Mouse (Mus musculus): Measurements from ENCODE around the gene Gm11549. TPM values are rescaled to one million over a fixed set of nuclear protein-coding genes. Genes with fewer than 3 reads are reported as not detected.
A peak's percentile ranks its signal among the peaks of the same experiment; 100 is the strongest.

The Gm11549 gene
- polyA plus RNA-seq, 1 experiment from 2014 or later: 0.21 TPM

DNA sequence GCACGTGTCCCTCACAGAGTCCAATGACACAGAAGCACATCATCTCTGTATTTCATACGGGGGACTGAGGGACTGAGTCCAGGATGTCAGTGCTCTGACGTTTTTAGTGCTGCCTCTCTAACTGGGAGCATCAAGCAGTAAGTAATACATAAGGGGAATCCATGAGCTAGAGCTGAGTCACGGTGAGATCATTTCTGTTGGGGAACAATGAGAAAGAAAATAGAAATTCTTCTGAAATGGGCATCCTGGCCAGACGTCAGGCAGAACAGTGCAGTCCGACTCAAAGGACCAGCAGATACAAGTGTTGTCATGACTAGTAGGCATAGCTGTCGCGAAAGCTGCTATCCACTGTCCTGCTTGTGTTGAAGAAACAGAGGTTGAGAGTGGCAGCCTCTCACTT, 20.6 kb downstream of the Gm11549 start:
- Histone ChIP-seq H3K36me3 (ENCODE audit: control insufficient read depth, insufficient read depth, low read length) (no peaks in the 10 kb centered on the region), H3K27ac (replicated peaks; ENCODE audit: low read depth, low read length) (no peak overlapping the region), H3K4me2 (ENCODE audit: low read length) (no peak overlapping the region), H3K9me3 (ENCODE audit: control insufficient read depth, low read length) (no peaks in the 10 kb centered on the region), H3K9ac (replicated peaks; ENCODE audit: low read length) (no peak overlapping the region), H3K27me3 (ENCODE audit: control insufficient read depth, insufficient read depth, low read length) (no peaks in the 10 kb centered on the region), H3K4me1 (ENCODE audit: control insufficient read depth, insufficient read depth, low read length) (no peaks in the 10 kb centered on the region), H3K4me3 (replicated peaks; ENCODE audit: low read depth, low read length) (no peak overlapping the region)
- WGBS: 87% methylated on average over 8 of the region's 8 CpGs
- no peak for ATAC-seq (ENCODE audit: low FRiP score, low TSS enrichment)
- DNase-seq: no peak

GRCm38 (mm10) chr3:36499418-36499817, 22.2 kb downstream of the Gm11549 start:
- Histone ChIP-seq H3K36me3 (ENCODE audit: control insufficient read depth, insufficient read depth, low read length) (no peaks in the 10 kb centered on the region), H3K9me3 (ENCODE audit: control insufficient read depth, low read length) (no peaks in the 10 kb centered on the region), H3K27ac (replicated peaks; ENCODE audit: low read depth, low read length) (no peak overlapping the region), H3K4me2 (ENCODE audit: low read length) (no peak overlapping the region), H3K27me3 (ENCODE audit: control insufficient read depth, insufficient read depth, low read length) (no peaks in the 10 kb centered on the region), H3K4me1 (ENCODE audit: control insufficient read depth, insufficient read depth, low read length) (no peaks in the 10 kb centered on the region), H3K9ac (replicated peaks; ENCODE audit: low read length) (no peak overlapping the region), H3K4me3 (replicated peaks; ENCODE audit: low read depth, low read length) (no peak overlapping the region)
- 93% methylated on average over 7 of the region's 7 CpGs for WGBS
- ATAC-seq (ENCODE audit: low FRiP score, low TSS enrichment) (no peak), DNase-seq (no peak)

GRCm38 (mm10) chr3:36498224-36498623, 23.4 kb downstream of the Gm11549 start:
- H3K4me2 ChIP-seq (ENCODE audit: low read length): no peak overlapping the region
- no peak overlapping the region for H3K9ac ChIP-seq (replicated peaks; ENCODE audit: low read length)
- H3K27ac ChIP-seq (replicated peaks; ENCODE audit: low read depth, low read length): no peak overlapping the region
- H3K36me3 ChIP-seq (ENCODE audit: control insufficient read depth, insufficient read depth, low read length): no peaks in the 10 kb centered on the region
- no peaks in the 10 kb centered on the region for H3K27me3 ChIP-seq (ENCODE audit: control insufficient read depth, insufficient read depth, low read length)
- H3K4me3 ChIP-seq (replicated peaks; ENCODE audit: low read depth, low read length): no peak overlapping the region
- H3K9me3 ChIP-seq (ENCODE audit: control insufficient read depth, low read length): no peaks in the 10 kb centered on the region
- ATAC-seq (ENCODE audit: low FRiP score, low TSS enrichment): no peak
- WGBS: 91% methylated on average over 6 of the region's 6 CpGs
- no peaks in the 10 kb centered on the region for H3K4me1 ChIP-seq (ENCODE audit: control insufficient read depth, insufficient read depth, low read length)
- no peak for DNase-seq

DNA sequence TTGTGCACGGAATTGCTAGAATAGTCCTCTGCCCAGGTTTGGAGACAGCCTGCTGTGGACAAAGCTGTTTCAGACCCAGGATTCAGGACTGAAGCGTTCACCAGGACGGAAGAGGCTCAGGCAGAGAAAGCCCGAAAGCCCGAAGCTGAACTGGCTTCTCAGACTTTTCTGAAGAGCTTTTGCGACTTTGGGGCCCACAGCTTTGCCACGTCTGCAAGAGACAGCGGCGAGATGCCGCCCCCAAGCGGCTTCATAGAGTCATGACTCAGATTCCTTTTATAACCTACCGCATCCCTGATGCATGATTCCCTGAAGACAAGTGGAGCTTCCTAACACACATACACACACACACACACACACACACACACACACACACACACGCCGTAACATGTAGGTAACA, 24.9 kb downstream of the Gm11549 start:
- Histone ChIP-seq H3K9ac (replicated peaks; ENCODE audit: low read length) (no peak overlapping the region), H3K36me3 (ENCODE audit: control insufficient read depth, insufficient read depth, low read length) (no peaks in the 10 kb centered on the region), H3K4me1 (ENCODE audit: control insufficient read depth, insufficient read depth, low read length) (no peaks in the 10 kb centered on the region), H3K9me3 (ENCODE audit: control insufficient read depth, low read length) (no peaks in the 10 kb centered on the region), H3K4me3 (replicated peaks; ENCODE audit: low read depth, low read length) (no peak overlapping the region), H3K27ac (replicated peaks; ENCODE audit: low read depth, low read length) (no peak overlapping the region), H3K27me3 (ENCODE audit: control insufficient read depth, insufficient read depth, low read length) (no peaks in the 10 kb centered on the region), H3K4me2 (ENCODE audit: low read length) (no peak overlapping the region)
- DNase-seq: peak; percentile 87
- 18% methylated on average over 14 of the region's 14 CpGs for whole genome bisulfite sequencing
- no peak for ATAC-seq (ENCODE audit: low FRiP score, low TSS enrichment)

- WGBS: 88% methylated on average over 9 of the region's 9 CpGs
- no peak for DNase-seq
Measured at GRCm38 (mm10) chr3:36496273-36496672, 25.3 kb downstream of the Gm11549 start.

DNA sequence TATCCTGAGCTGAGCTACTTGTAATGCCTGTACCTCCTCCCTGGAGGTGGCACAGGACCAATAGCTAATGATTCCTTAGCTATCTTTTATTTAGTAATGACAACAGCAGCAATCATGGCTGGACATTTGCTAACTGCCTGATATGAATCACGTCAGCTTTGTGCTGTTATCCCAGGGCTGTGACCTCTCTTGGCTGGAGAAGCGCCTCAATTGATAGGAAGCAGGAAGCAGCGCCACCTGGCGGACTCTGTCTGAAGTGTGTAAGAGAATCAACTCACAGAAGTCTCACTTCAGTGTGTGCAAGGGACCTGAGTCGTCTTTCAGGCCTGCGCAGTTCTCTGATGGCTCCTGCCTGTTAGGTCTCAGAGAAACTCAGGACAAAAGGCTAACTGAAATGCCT, 26.2 kb downstream of the Gm11549 start:
- H3K36me3 ChIP-seq (ENCODE audit: control insufficient read depth, insufficient read depth, low read length): no peaks in the 10 kb centered on the region

More at GRCm38 (mm10) chr3:36496273-36496672, 25.3 kb downstream of the Gm11549 start:
- no peak overlapping the region for H3K4me2 ChIP-seq (ENCODE audit: low read length)
- no peaks in the 10 kb centered on the region for H3K4me1 ChIP-seq (ENCODE audit: control insufficient read depth, insufficient read depth, low read length)
- H3K4me3 ChIP-seq (replicated peaks; ENCODE audit: low read depth, low read length): no peak overlapping the region
- H3K36me3 ChIP-seq (ENCODE audit: control insufficient read depth, insufficient read depth, low read length): no peaks in the 10 kb centered on the region
- no peaks in the 10 kb centered on the region for H3K9me3 ChIP-seq (ENCODE audit: control insufficient read depth, low read length)
- ATAC-seq (ENCODE audit: low FRiP score, low TSS enrichment): no peak
- no peaks in the 10 kb centered on the region for H3K27me3 ChIP-seq (ENCODE audit: control insufficient read depth, insufficient read depth, low read length)
- H3K9ac ChIP-seq (replicated peaks; ENCODE audit: low read length): no peak overlapping the region
- H3K27ac ChIP-seq (replicated peaks; ENCODE audit: low read depth, low read length): no peak overlapping the region

DNA sequence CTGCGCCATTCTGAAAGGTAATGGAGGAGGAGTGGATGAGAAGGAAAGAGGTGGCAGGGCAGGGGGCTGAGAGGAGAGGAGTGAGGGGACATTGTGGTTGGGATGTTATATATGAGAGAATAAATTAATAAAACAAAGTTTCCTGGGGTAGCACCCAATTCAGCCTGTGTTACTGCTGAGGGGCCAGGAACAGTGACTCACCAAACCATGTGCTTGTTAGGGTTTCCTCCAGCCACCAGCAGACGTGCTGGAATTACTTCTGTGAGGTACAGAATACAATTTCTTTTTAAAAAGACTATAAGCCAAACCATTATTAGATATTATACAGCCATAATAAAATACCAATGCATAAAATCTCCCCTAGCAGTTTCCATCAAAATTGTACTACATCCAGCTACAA, 27.0 kb downstream of the Gm11549 start:
- Histone ChIP-seq H3K9me3 (ENCODE audit: control insufficient read depth, low read length) (no peaks in the 10 kb centered on the region), H3K27me3 (ENCODE audit: control insufficient read depth, insufficient read depth, low read length) (no peaks in the 10 kb centered on the region), H3K4me1 (ENCODE audit: control insufficient read depth, insufficient read depth, low read length) (no peaks in the 10 kb centered on the region), H3K36me3 (ENCODE audit: control insufficient read depth, insufficient read depth, low read length) (no peaks in the 10 kb centered on the region), H3K9ac (replicated peaks; ENCODE audit: low read length) (no peak overlapping the region), H3K27ac (replicated peaks; ENCODE audit: low read depth, low read length) (no peak overlapping the region), H3K4me2 (ENCODE audit: low read length) (no peak overlapping the region), H3K4me3 (replicated peaks; ENCODE audit: low read depth, low read length) (no peak overlapping the region)
- 90% methylated on average over 2 of the region's 2 CpGs for WGBS
- no peak for ATAC-seq (ENCODE audit: low FRiP score, low TSS enrichment)
- DNase-seq: no peak

More for the DNA sequence above, 26.2 kb downstream of the Gm11549 start:
- DNase-seq (peak; percentile 93), ATAC-seq (ENCODE audit: low FRiP score, low TSS enrichment) (peak; percentile 73)
- H3K4me2 ChIP-seq (ENCODE audit: low read length): no peak overlapping the region
- no peak overlapping the region for H3K27ac ChIP-seq (replicated peaks; ENCODE audit: low read depth, low read length)
- H3K4me1 ChIP-seq (ENCODE audit: control insufficient read depth, insufficient read depth, low read length): no peaks in the 10 kb centered on the region
- H3K9me3 ChIP-seq (ENCODE audit: control insufficient read depth, low read length): no peaks in the 10 kb centered on the region
- WGBS: 9% methylated on average over 6 of the region's 6 CpGs
- no peaks in the 10 kb centered on the region for H3K27me3 ChIP-seq (ENCODE audit: control insufficient read depth, insufficient read depth, low read length)
- no peak overlapping the region for H3K4me3 ChIP-seq (replicated peaks; ENCODE audit: low read depth, low read length)
- H3K9ac ChIP-seq (replicated peaks; ENCODE audit: low read length): no peak overlapping the region

DNA sequence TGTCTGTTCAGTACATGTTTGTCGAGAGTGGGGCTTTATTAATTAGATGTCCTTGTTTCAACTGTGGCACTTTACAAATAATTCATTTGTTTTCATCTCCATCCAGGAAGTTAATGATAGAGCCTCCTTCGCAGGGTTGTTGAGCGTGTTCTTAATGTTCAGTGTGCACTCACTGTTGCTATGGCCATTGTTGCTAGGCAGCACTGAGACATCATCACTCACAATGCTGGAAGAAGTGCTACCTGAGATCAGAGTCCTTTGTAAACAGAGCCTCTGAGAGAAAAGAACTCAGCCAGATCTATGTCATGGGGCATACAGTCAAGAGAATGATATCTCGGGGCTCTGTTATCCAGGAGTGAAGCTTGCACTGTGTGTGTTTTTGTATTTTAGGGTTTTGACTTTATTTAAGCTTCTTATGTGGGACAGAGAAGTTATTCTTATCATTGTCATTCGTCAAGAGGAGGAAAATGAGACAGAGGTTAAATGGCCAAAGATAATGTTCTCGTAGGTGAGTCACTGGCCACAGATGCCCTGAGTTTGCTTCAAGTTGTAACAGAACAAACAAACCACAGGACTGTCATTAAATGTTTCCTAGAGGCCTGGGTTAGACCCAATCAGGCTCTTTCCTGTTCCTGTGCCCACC, 27.9 kb downstream of the Gm11549 start:
- DNase-seq (peak; percentile 35), ATAC-seq (ENCODE audit: low FRiP score, low TSS enrichment) (no peak)
- Histone ChIP-seq H3K9me3 (ENCODE audit: control insufficient read depth, low read length) (no peaks in the 10 kb centered on the region), H3K27ac (replicated peaks; ENCODE audit: low read depth, low read length) (no peak overlapping the region), H3K36me3 (ENCODE audit: control insufficient read depth, insufficient read depth, low read length) (no peaks in the 10 kb centered on the region), H3K27me3 (ENCODE audit: control insufficient read depth, insufficient read depth, low read length) (no peaks in the 10 kb centered on the region), H3K4me2 (ENCODE audit: low read length) (no peak overlapping the region), H3K9ac (replicated peaks; ENCODE audit: low read length) (no peak overlapping the region), H3K4me1 (ENCODE audit: control insufficient read depth, insufficient read depth, low read length) (no peaks in the 10 kb centered on the region), H3K4me3 (replicated peaks; ENCODE audit: low read depth, low read length) (no peak overlapping the region)
- 80% methylated on average over 6 of the region's 6 CpGs for WGBS

DNA sequence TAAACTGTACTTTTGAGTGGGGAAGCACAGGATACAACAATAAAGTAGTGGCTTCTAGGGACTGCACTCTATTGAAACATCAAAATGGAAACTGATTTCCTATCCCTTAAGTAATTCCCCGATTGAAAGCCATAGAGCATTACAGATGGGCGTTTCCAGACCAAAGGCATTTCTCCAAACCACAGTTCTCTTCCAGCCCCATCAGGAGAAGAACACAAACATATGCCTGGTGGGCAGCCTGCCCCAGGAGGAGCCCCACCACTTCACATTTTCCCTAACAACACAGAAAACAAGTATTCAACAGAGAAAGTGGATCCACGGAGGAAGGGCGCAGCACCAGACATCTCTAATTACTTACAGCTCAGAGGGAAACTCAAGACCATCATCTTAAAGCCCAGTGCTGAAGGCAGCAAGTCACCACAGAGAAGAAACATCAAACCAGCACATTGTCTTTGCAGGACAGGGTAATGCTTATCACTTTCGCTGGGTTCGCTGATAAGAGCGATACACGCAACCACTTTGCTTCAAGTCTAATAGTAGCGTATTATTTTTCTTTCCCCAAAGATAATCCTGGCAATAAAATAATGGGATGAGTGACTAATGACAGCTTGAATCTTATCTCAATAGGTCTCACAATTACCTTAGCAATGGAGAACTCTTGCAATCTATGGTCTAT, 28.8 kb downstream of the Gm11549 start:
- Histone ChIP-seq H3K4me3 (replicated peaks; ENCODE audit: low read depth, low read length) (no peak overlapping the region), H3K27ac (replicated peaks; ENCODE audit: low read depth, low read length) (no peak overlapping the region), H3K4me1 (ENCODE audit: control insufficient read depth, insufficient read depth, low read length) (no peaks in the 10 kb centered on the region), H3K4me2 (ENCODE audit: low read length) (no peak overlapping the region), H3K9me3 (ENCODE audit: control insufficient read depth, low read length) (no peaks in the 10 kb centered on the region), H3K27me3 (ENCODE audit: control insufficient read depth, insufficient read depth, low read length) (no peaks in the 10 kb centered on the region), H3K36me3 (ENCODE audit: control insufficient read depth, insufficient read depth, low read length) (no peaks in the 10 kb centered on the region), H3K9ac (replicated peaks; ENCODE audit: low read length) (no peak overlapping the region)
- no peak for ATAC-seq (ENCODE audit: low FRiP score, low TSS enrichment)
- WGBS: 88% methylated on average over 9 of the region's 9 CpGs
- no peak for DNase-seq

Data from midbrain, embryonic 14.5 days (tissue).